Mouse (Mus musculus): ENCODE results near the gene Tbxa2r.

Gene Tbxa2r

GRCm38 (mm10) chr10:81328386-81328785 is at the start of gene Tbxa2r:
Gene Tbxa2r (plus strand): TSS chr10:81328731.
- no peak for DNase-seq (ENCODE audit: low read depth, low spot score)

- DNase-seq (ENCODE audit: low read depth, low spot score), result peak; percentile 89
Observed at GRCm38 (mm10) chr10:81279496-81279895, 49.0 kb upstream of the Tbxa2r start.

- no peak for DNase-seq (ENCODE audit: low read depth, low spot score)
Observed at GRCm38 (mm10) chr10:81284189-81284588, 44.3 kb upstream of the Tbxa2r start.

- no peak for DNase-seq (ENCODE audit: low read depth, low spot score)
Observed at GRCm38 (mm10) chr10:81284719-81285118, 43.8 kb upstream of the Tbxa2r start.

- DNase-seq (ENCODE audit: low read depth, low spot score), result peak; percentile 96
Observed at GRCm38 (mm10) chr10:81285694-81286450, 42.7 kb upstream of the Tbxa2r start.

GRCm38 (mm10) chr10:81286586-81286985 is 41.9 kb upstream of the Tbxa2r start:
- peak; percentile 73 for DNase-seq (ENCODE audit: low read depth, low spot score)

- DNase-seq (ENCODE audit: low read depth, low spot score), result peak; percentile 88
Observed at GRCm38 (mm10) chr10:81287513-81288157, 40.9 kb upstream of the Tbxa2r start.

GRCm38 (mm10) chr10:81288601-81289000 is 39.9 kb upstream of the Tbxa2r start:
- peak; percentile 81 for DNase-seq (ENCODE audit: low read depth, low spot score)

- DNase-seq (ENCODE audit: low read depth, low spot score), result peak; percentile 88
Observed at GRCm38 (mm10) chr10:81289278-81289677, 39.3 kb upstream of the Tbxa2r start.

GRCm38 (mm10) chr10:81289811-81290210 is 38.7 kb upstream of the Tbxa2r start:
- DNase-seq (ENCODE audit: low read depth, low spot score), result no peak

GRCm38 (mm10) chr10:81290698-81291460 is 37.7 kb upstream of the Tbxa2r start:
- peak; percentile 43 for DNase-seq (ENCODE audit: low read depth, low spot score)

- DNase-seq (ENCODE audit: low read depth, low spot score), result no peak
Observed at GRCm38 (mm10) chr10:81291511-81292104, 36.9 kb upstream of the Tbxa2r start, which contains the start of gene Tjp3. Gene Tjp3 (minus strand): TSS chr10:81291581.

GRCm38 (mm10) chr10:81292554-81293333 is 35.8 kb upstream of the Tbxa2r start, which contains the start of gene Pip5k1c:
Gene Pip5k1c (plus strand): TSS chr10:81292963.
- peak; percentile 100 for DNase-seq (ENCODE audit: low read depth, low spot score)

- DNase-seq (ENCODE audit: low read depth, low spot score), result no peak
Observed at GRCm38 (mm10) chr10:81293334-81294030, 35.0 kb upstream of the Tbxa2r start.

- DNase-seq (ENCODE audit: low read depth, low spot score), result peak; percentile 71
Observed at GRCm38 (mm10) chr10:81294442-81294841, 34.1 kb upstream of the Tbxa2r start.

GRCm38 (mm10) chr10:81295185-81295584 is 33.3 kb upstream of the Tbxa2r start:
- no peak for DNase-seq (ENCODE audit: low read depth, low spot score)

- no peak for DNase-seq (ENCODE audit: low read depth, low spot score)
Observed at GRCm38 (mm10) chr10:81297246-81297645, 31.3 kb upstream of the Tbxa2r start.

- no peak for DNase-seq (ENCODE audit: low read depth, low spot score)
Observed at GRCm38 (mm10) chr10:81297845-81298244, 30.7 kb upstream of the Tbxa2r start.

GRCm38 (mm10) chr10:81298369-81299100 is 30.0 kb upstream of the Tbxa2r start:
- DNase-seq (ENCODE audit: low read depth, low spot score), result no peak
